Mouse (Mus musculus) activated CD4-positive, CD25-positive, alpha-beta regulatory T cell, adult 4 months (primary cell): ENCODE data around the gene Ccl11. TPM values are rescaled to one million over a fixed set of nuclear protein-coding genes. Genes with fewer than 3 reads are reported as not detected.
A peak's percentile ranks its signal among the peaks of the same experiment; 100 is the strongest.

ENCODE experiments used
- ATAC-seq: one replicate; pipeline ENCODE4 v1.8.0; 2017
- polyA plus RNA-seq, 2 experiments: library from polyadenylated mRNA; unstranded; fragments of 100-300 nt; shearing (Covaris generic); gene quantifications; one replicate each; pipeline ENCODE4 v1.2.1; 2017

Ccl11 gene
- not detected for polyA plus RNA-seq

GRCm38 (mm10) chr11:82057646-82058045 is at the start of gene Ccl11:
Ccl11 (plus strand) TSS chr11:82057823.
- ATAC-seq = no peak

- no peak for ATAC-seq
Observed at GRCm38 (mm10) chr11:82010115-82010514, 47.5 kb upstream of the Ccl11 start.

GRCm38 (mm10) chr11:82011411-82012193 is 46.0 kb upstream of the Ccl11 start:
- ATAC-seq = no peak

GRCm38 (mm10) chr11:82013756-82014155 is 43.9 kb upstream of the Ccl11 start:
- no peak for ATAC-seq

- ATAC-seq = no peak
Observed at GRCm38 (mm10) chr11:82015066-82015465, 42.6 kb upstream of the Ccl11 start.

- no peak for ATAC-seq
Observed at GRCm38 (mm10) chr11:82016181-82016780, 41.3 kb upstream of the Ccl11 start.

GRCm38 (mm10) chr11:82019389-82019788 is 38.2 kb upstream of the Ccl11 start:
- ATAC-seq = no peak

DNA sequence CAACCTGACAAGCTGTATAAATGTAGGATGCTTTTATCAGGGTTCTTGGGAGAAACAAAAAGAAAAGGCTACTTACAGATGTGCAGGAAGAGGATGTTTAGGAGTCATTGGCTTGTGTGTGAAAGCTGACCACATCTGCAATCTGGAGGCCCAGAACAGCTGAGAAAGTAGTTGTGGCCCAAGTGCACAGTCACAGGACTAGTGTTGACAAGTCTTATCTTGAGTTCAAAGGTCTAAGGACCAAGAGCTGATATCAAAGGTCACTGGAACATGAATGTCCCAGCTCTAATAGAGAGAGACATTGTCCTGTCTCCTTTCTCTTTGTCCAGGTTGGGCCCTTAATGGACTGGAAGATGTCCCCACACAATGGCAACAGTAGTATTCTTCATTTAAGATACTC is 37.8 kb upstream of the Ccl11 start:
- no peak for ATAC-seq

DNA sequence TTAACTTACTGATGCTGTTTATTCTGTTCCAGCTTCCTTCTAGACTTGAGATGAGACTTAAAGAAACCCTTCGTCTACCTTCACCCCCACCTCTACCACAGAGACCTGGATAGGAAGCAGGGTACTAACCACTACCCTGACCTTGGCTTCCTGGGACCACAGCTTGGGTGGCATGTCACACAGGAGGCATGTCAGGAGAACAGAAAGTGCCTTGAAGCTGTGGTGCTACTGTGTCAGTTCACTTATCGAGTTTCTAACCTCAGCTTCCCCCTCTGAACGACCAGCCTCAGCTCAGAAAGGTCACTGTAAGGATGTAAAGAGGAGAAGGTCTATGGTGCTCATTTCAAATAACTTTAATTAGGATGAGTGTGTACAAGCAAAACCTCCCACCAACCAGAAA is 36.2 kb upstream of the Ccl11 start:
- ATAC-seq = no peak

DNA sequence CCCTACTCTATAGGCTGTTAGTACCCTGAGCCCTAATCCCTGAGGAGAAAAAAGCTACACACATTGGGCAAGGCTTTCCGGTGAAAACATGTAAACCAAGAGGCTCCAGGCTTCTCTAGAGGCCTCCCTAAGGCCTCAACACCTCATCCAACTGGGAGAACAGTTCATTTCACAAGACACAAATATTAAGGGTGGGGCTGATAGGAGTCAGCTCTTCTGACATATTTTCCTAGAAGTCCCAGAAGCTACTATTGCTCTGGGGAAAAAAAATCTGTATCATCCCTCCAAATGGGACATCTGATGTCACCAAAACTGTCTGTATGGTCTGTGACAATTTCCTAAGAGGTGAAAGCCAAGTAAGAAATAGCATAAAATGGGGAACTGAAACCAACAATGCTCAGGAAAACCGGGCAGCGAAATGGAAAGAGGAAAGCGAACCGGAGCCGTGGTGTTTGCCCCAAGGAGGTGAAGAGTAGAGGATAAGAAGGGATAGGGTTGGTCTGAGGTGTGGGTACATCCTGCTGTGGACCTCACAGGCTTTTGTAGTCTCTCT is 35.0 kb upstream of the Ccl11 start:
- ATAC-seq = no peak

DNA sequence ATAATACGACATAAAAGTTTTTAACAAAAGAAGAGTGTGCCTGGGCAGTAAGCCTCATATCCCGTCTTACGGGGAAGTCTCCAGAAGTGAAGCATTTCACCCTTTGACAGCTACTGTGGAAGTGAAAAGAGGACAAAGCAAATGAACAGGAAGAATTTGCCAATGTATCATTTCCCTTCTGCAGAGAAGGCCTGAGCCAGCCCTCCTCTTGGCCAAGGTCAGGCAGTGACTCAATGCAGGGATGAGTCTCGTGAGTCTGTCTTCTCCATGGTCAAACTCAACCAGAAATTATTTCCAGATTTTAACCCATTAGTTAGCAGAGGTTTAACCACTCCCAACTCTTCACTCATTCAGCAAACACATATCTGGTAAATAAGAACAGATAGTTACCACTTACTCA is 33.9 kb upstream of the Ccl11 start:
- no peak for ATAC-seq

GRCm38 (mm10) chr11:82030171-82030570 is 27.5 kb upstream of the Ccl11 start:
- ATAC-seq = no peak

DNA sequence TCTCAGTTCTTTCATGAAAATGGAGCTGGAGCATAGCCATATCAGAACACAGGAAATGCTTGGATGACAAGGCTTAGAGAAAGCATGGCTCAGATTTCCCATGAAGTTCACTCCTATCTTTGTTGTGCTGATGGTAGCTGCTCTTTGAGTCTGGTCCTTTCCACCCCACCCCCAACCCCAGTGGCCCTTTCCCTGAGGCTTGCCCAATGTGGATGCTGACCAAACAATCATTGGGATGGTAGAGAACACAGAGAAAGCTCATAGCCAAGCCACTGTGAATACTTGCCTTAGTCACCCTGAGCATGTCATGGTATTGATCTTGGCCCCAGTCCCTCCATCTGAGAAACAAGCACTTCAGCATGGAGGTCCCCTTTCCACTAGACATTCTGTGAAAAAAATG is 25.5 kb upstream of the Ccl11 start:
- no peak for ATAC-seq

DNA sequence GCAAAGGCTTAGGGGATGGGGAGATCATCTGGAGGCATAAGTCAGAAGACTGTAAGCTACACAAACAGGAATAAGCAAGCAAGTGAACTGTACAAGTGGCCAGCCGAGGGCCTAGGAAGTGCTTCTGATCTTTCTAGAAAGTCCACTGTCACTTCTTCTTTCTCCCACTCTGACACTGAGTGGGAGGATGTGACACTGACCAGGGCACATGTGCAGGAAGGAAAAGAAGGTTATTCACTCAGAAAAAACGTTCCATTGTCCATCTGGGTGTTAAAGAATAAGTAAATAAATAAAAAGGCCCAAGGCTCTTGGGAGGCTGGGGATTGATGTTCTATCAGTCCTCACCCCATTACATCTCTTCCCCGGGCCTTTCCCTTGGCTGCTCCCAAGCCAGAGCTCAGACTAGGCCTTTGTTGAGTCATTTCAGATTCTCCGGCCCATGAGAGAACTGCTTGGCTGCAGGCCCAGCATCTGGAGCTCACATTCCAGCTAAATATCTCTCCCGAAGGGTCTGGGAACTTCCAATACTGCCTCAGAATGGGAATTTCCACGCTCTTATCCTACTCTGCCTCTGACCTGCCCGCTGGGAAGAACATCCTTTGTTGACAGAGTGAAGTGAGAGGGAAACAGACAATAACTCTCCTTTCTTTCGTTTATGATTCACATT is 24.8 kb upstream of the Ccl11 start:
- no peak for ATAC-seq

DNA sequence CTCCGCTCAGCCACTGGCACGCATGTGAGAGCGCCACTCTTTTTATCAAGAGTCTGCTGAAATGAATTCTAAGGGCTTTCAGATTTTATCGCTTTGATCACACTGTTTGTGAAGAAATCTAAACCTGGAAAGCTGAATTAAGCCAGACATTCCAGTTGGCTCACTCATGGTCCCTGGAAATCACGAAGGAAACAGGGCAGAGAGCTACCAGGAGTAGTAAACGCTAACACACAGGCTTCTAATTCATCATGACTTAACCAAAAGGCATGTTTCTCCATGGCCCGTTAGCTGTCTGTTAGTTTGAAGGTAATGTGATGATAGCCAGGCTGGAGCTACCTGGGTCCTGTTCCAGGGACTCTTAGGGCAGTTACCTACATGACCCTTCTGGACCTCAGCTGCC is 23.2 kb upstream of the Ccl11 start:
- ATAC-seq = no peak

DNA sequence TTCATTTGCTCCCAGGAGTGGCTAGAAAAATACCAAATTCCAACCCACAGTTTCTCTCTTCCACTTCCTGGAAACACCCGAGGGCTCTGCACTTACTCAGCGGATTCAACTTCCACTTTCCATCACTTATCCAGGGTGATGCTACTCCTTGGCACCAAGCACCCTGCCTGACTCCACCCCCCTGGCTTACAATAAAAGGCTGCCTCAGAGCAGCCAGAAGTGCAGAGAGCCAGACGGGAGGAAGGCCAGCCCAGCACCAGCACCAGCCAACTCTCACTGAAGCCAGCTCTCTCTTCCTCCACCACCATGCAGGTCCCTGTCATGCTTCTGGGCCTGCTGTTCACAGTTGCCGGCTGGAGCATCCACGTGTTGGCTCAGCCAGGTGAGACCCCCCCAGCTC is 22.3 kb upstream of the Ccl11 start, which contains the start of gene Ccl2:
Ccl2 (plus strand) TSS at position 216 of the 400 bp plus-strand sequence.
- no peak for ATAC-seq

DNA sequence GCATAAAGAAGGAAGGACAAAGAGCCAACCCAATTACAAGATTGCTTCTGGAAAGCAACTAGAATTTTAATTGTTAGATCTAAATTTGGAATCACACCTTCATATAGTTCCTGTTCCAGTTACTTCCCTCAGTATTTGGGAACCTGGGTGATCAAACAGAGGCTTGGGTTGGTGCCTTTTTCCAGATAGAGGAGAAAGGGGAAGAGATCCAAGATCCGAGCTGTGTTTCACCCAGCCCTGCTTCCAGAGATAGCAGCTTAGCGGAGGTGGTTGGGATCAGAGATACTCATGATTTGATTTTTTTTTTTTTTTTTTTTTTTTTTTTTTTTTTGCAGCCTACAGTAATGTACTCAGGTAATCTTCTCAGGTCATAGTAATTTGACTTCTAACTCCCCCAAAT is 21.8 kb upstream of the Ccl11 start:
- ATAC-seq = no peak

- ATAC-seq = no peak
Observed at GRCm38 (mm10) chr11:82038535-82038934, 19.1 kb upstream of the Ccl11 start, which contains the start of gene Gm17268. Gm17268 (minus strand) TSS chr11:82038562.

DNA sequence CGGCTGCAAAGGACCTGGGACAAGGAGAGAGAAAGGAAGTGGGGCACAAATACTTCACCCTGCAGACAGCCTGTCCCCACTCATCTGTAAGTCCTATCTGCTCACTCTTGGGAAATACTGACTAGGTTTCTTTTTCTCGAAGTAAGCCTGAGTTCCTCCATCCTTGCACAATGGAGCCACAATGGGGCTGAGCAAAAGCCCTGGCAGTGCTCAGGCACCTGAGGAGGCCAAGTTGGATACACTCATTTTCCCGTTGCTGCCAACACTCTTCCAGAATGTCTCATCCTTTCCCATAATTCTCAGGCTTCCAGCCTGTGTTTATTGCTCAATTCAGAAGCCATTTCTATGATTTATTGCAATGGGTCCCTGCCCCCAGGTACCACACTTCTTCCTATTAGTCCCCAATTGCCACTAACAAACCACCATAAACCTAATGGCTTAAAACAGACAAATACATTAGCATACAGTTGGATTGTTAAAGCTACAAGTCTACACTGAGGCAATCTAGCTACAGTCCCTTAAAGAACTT is 18.4 kb upstream of the Ccl11 start:
- ATAC-seq = no peak

GRCm38 (mm10) chr11:82041671-82042080 is 15.9 kb upstream of the Ccl11 start:
- ATAC-seq = no peak

- no peak for ATAC-seq
Observed at GRCm38 (mm10) chr11:82045471-82045870, 12.2 kb upstream of the Ccl11 start, which contains the start of gene Ccl7. Ccl7 (plus strand) TSS chr11:82045712.

GRCm38 (mm10) chr11:82047746-82048415 is 9.7 kb upstream of the Ccl11 start:
- peak; percentile 63 for ATAC-seq
